Mouse (Mus musculus): ENCODE results near the gene Hoxd13.
A peak's percentile ranks its signal among the peaks of the same experiment; 100 is the strongest.

Gene Hoxd13

DNA sequence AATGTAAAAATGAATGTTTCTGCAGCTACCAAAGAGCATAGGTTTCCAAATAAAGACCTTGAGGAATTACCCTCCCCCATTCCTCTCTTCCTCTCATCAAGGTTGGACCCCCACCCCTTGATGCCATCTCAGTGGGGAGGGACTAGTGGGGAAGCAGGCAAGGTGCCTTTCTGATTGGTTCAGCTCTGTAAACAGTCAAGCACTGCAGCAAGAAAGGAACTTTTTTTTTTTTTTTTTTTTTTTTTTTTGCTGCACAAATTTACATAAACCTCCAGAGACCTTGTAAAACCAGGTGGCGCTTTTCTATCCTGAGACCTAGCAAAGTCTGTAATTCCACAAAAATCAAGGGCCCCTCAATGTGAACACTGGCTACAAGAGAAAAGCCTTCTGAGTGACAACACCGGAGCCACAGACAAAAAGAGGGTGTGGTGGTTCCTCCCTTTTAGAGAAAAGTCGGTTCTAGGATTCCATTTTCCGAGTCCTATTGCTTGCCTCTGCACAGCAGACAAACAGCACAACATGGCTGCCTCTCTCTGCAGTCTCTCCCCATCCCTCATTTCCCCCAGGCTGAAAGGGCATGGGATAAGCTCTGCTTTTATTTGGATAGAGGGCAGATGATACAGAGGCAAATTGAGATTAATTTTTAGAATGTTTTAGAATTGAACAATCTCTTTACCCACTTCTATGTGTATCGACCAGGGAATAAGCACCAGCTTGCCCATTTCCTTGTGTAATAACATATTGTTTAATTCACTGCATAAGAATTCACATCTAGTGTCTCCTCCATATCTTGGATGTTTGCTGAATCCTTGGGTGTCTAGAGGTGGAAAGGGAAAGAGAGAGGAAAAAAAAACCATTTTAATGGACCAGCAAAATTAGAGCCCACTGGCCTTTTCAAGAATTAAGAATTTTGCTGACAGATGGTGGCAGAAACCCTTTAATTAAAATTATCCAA lies 41.6 kb downstream of the Hoxd13 start:
- no peak for DNase-seq

DNA sequence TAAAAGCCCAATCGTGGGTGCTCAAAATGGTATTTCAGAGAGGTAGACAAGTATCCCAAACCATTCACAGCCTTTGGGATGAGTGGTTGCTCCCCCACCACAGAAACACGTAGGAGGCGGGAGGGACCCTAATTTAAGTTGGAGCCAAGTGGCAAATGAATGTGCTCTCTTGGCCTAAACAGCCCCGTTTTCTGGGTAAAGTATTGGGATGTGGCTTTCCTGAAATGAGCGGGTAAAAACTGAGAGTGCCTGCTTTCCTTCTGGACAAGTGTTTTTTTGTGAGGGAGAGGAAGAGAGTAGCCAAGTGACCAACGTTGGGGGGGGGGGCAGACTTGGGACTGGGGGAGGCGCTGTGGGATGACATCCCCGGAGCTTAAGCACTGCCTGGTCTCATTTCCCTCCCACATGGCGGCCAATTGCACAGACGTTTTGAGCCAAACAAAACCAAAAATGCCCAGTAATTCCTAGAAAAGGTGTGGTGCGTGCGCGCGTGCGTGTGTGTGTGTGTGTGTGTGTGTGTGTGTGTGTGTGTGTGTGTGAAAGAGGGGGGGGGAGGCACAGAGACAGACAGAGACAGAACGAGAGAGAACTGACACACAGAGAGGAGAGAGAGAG lies 42.9 kb downstream of the Hoxd13 start:
- DNase-seq, result no peak

DNA sequence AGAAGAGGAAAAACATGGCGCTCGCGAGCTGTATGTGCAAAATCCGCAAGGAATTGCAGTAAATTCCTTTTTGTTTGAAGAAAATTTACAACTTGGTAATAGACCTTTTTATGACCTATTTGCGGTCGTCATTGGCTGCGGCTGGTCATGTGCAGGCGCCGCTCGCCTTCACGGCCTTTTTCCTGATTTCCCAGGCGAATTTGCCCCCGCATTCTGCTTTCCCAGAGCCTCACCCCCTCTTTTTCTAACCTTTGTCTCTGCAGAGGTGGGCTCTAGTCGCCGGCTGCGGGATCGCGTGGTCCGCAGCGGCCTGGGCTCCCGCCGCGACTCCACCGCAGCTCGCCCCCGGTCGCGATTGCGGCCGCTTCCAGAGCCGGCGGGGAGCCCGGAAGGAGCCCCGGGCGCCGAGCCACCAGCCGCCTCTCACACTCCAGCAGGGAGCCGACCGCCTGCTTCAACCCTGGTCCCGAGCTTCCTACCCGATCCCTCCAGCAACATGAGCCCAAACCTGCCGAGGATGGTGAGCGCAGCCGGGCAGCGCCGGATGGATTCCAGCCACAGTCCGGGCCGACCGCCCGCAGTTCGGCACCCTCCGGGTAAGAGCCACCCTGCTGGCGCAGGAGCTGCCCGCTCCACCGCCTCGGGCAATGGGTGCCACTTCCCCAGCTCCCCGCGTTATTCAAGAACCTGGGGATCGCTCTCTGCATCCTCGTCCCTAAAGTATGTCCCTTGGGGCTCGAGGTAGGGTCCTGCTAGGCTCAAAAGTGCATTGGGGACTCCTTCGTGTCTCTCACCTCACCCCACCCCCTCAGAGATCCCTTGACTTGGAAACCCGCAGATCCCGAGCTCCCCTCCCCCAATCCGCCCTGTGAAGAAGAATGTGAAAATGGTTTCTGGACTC lies 43.9 kb downstream of the Hoxd13 start, which contains the start of the genes Hoxd3 and Hoxd4:
Hoxd3 (plus strand) TSS at position 207 of the 901 bp plus-strand sequence.
Hoxd4 (plus strand) TSS at position 209 of the 901 bp plus-strand sequence.
- DNase-seq, result peak; percentile 82

DNA sequence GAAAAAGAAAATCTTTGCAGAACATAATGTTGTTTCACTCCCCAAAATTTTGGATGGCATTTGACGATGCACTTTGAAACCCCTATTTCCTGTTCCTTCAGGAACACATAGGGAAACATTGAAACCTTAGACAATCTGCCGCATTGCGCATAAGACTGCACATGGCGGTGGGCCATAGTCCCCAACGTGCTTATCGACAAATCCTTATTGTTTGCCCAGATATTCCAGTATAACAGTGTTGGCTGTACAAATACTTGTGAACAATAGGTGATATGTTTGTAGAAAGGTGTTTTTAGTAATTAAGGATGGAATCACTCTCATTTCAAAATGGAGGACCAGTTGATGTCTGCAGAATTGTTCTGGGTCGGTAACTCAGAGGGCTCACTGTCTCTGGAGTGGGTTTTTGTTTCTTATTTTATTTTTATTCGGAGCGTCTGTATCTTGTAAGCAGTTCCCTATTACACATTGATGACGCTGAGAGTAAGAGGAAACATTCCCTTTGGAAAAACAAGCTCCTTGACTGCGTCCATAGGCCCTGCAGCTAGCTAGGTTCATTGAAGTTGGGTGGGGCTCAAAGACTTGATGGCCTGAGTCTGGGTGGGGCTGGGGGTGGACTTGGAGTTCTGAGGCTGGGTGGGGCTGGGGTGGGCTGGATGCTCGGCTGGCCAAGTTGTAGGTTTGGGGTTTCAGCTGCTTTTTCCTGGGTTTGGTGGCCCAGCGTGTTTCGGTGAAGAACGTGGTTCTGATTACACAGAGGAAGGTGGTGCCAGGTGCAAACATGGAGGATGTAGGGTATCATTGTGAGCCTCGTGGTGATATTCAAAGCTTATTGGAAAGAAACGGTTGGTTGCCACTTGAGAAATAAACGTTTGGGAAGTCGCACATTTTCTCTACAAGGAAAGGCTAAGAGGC lies 45.4 kb downstream of the Hoxd13 start:
- DNase-seq, result no peak

DNA sequence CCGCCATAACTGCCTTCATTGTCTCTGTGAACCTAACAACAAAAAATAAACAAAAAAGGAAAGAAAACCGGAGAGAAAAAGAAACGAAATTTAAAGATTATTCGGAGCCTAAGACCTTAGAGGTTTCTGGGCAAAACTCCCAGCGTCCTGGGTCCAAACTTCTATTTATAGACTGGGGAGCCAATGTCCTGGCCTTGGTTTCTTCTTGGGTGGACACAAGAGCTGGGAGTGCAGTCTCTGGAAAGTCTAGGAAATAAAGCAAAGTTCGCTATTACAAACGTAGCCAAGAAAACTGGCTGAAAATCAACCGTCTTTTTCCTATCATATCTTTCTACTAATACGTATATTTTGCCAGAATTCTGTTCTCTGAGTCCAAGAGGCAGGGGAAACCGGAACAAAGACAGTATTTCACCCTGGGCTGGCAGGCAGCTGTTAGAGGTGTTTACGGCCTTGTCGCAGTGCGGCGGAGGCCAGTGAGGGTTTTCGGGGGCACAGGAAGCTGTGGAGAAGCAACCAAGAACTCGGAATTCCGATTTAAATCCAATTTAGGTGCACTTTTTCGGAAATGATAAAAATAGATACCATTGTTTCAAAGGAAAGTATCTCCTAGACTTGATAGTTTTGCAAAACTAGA lies 46.2 kb downstream of the Hoxd13 start:
- DNase-seq, result peak; percentile 67

DNA sequence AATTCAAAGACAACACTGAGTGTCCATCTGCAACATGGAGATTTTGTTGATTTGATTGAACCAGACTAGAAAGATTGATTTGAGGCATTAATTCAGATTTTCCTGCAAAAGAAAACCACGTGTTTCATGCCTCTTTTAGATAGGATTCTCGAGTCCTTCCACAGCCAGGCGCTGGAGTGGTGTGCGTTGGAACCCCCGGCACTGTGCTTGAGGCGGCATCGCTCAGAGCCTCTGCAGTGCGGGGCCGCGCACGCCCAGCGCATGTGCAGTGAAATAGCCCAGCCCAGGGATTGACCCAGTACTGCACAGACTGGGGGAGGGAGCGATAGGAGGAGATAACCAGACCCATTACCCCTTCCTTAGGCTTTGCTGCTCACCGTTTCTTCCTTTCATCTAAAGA lies 46.8 kb downstream of the Hoxd13 start:
- peak; percentile 80 for DNase-seq

DNA sequence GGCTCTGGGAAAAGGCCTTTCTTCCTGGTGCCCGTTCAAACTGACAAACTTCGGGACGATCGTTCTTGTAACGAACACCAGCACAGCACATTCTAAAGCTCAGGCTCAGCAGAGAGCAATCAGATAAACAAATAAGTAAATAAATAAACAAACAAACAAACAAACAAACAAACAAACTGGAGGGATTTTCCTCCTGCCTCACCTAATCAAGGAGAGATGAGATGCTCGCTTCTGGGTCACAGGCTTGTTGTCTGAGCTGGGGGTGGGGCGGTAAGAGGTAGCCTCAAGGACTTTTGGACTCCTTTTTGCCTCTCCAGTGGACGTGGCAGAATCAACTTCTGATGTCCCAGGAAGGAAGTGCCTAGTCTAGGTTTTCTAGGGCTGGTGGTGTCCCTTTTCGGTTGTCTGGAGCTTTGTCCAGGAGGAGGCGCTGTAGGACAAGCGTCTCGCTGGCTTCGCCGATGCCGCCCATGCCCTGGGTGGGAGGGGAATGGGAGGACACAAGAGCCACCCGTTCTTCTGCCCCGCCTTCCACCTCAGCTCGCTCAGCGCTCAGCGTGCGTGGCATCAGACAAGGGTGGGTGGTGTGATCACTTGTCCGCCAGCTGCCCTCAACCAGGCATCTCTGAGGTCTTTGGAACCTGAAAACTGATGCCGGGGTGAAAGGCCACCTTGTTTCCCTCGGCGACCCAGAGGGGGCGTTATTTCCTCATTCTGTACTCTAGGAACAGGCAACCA lies 47.6 kb downstream of the Hoxd13 start:
- DNase-seq, result peak; percentile 96

DNA sequence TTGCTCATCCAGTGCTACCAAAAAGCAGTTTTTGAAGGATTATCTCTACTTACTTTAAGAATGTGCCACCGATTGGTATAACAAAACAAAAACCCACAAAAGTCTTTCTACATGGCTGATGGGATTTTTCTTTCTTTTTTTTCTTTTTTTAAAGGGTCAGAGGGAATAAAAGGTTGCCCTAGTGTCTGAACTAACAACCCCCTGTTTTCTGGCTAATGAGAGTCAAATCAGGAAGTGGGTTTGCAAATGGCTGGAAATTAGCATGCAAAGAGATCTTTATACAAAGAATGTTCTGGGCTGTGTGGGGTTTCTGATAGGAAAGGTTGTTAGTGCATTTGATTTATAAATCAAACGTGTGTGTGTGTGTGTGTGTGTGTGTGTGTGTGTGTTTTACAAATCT lies 52.3 kb downstream of the Hoxd13 start:
- no peak for DNase-seq

DNA sequence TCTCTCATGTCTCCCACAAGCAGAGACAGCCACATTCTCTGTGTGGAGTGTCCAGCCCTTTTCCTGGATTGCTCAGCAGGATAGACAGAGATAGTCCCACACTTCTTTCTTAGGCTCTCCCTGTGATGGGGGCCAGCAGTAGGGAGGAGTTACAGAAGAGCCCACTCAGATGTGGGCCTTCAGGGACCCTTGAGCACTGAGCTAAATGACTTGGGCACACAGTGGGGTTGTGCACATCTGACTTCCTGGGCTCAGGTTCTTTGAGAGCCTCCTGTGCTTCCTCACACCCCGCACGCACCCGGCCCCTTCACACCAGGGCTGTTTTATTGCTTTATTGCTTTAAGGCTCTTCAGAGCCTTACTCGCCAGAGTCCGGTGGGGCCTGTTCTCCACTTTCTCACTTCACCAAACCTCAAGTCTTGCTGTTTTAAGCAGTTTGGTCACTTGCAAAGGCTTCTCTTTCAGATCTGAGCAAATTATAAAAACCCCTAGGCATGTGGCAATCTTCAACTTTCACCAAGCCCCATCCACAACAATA lies 52.9 kb downstream of the Hoxd13 start:
- no peak for DNase-seq

Measured in embryo, embryonic 11 days (tissue).